Mouse (Mus musculus): ENCODE data around the gene Fars2. TPM values are rescaled to one million over a fixed set of nuclear protein-coding genes. Genes with fewer than 3 reads are reported as not detected.

The Fars2 gene
- polyA plus RNA-seq, 1 experiment from 2014 or later = 33.5 TPM

GRCm38 (mm10) chr13:36527761-36528160, 410.5 kb downstream of the Fars2 start:
- Histone ChIP-seq H3K27ac (no peak overlapping the region), H3K9ac (no peak overlapping the region), H3K4me3 (no peak overlapping the region), H3K27me3 (no peaks in the 10 kb centered on the region), H3K4me2 (no peak overlapping the region), H3K9me3 (no peaks in the 10 kb centered on the region), H3K36me3 (no peaks in the 10 kb centered on the region), H3K4me1 (replicated peaks) (peaks cover 14% of the 10 kb centered on the region; the same call in 1 of the 2 replicates)
- ATAC-seq (ENCODE audit: low FRiP score) = no peak
- 97% methylated on average over 4 of the region's 4 CpGs for WGBS

- Histone ChIP-seq H3K4me2 (no peak overlapping the region), H3K9me3 (no peaks in the 10 kb centered on the region), H3K4me3 (no peak overlapping the region), H3K27me3 (no peaks in the 10 kb centered on the region), H3K36me3 (no peaks in the 10 kb centered on the region), H3K4me1 (replicated peaks) (peaks cover 14% of the 10 kb centered on the region; the same call in 1 of the 2 replicates), H3K27ac (no peak overlapping the region), H3K9ac (no peak overlapping the region)
- ATAC-seq (ENCODE audit: low FRiP score) = no peak
- WGBS = 59% methylated on average over 8 of the region's 8 CpGs
Observed at GRCm38 (mm10) chr13:36528223-36528895, 411.1 kb downstream of the Fars2 start.

DNA sequence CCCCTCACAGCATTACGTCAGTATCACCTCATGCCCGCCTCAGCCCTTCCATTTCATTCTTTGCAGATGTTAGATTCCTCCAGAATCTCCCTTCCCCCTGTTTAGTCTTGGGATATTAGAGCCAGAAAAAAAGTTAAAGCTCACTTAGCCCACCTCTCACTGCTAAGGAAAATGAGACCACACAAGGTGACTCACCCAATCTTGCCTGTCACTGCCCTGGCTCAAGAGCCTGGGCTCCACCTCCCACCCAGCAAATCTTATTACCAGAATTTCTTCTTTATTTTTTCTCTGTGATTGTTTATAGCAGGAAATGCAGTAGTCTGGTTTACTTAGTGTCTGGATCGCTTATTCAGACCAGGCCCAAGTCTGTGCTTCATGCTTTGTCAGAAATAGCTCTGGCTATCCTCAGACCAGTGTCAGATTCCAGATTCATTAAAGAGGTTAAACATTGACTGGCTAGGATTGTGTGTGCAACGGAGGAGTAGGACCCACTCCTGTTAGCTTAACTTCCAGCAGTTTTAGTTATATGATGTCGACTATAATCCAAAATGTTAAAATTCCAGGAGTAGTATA, 412.3 kb downstream of the Fars2 start:
- Histone ChIP-seq H3K9me3 (no peaks in the 10 kb centered on the region), H3K4me3 (no peak overlapping the region), H3K9ac (no peak overlapping the region), H3K36me3 (no peaks in the 10 kb centered on the region), H3K4me1 (replicated peaks) (peaks cover 17% of the 10 kb centered on the region), H3K4me2 (no peak overlapping the region), H3K27me3 (no peaks in the 10 kb centered on the region), H3K27ac (no peak overlapping the region)
- WGBS = 78% methylated on average over 5 of the region's 5 CpGs
- ATAC-seq (ENCODE audit: low FRiP score) = no peak

DNA sequence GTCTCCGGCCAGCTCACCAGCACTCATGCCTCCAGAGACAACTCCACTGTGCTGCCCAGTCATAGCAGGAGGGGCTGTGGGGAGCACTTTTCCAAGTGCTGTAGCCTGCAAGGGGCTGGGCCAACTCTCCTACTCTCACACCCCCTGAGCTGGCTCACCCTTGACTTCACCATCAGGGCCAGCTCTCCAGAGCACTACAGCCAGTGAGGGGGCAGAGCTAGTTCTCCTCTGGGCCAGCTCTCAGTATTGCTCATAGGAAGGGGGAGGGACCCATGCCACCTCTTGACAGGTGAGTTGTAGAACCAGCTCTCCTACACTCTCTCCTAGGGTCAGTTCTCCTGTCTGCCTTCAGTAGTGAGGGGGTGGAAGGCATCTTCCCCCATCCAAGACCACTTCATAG, 413.6 kb downstream of the Fars2 start:
- no peak overlapping the region for H3K9ac ChIP-seq
- ATAC-seq (ENCODE audit: low FRiP score) = no peak; the same call in 1 of the 2 replicates
- no peaks in the 10 kb centered on the region for H3K9me3 ChIP-seq
- no peak overlapping the region for H3K4me2 ChIP-seq
- H3K36me3 ChIP-seq = no peaks in the 10 kb centered on the region
- no peaks in the 10 kb centered on the region for H3K27me3 ChIP-seq
- no peak overlapping the region for H3K4me3 ChIP-seq
- H3K4me1 ChIP-seq (replicated peaks) = peaks cover 21% of the 10 kb centered on the region
- no peak overlapping the region for H3K27ac ChIP-seq
- WGBS = 100% methylated on average over 1 of the region's 1 CpGs

GRCm38 (mm10) chr13:36531893-36532292, 414.7 kb downstream of the Fars2 start:
- H3K27ac ChIP-seq = no peak overlapping the region
- H3K9ac ChIP-seq = no peak overlapping the region
- H3K4me2 ChIP-seq = no peak overlapping the region
- H3K36me3 ChIP-seq = no peaks in the 10 kb centered on the region
- ATAC-seq (ENCODE audit: low FRiP score) = no peak
- 71% methylated on average over 3 of the region's 3 CpGs for WGBS
- H3K27me3 ChIP-seq = no peaks in the 10 kb centered on the region
- peaks cover 24% of the 10 kb centered on the region for H3K4me1 ChIP-seq (replicated peaks)
- H3K9me3 ChIP-seq = no peaks in the 10 kb centered on the region
- no peak overlapping the region for H3K4me3 ChIP-seq

GRCm38 (mm10) chr13:36533071-36533470, 415.9 kb downstream of the Fars2 start:
- Histone ChIP-seq H3K9me3 (no peaks in the 10 kb centered on the region), H3K4me2 (no peak overlapping the region), H3K27me3 (no peaks in the 10 kb centered on the region), H3K27ac (no peak overlapping the region), H3K4me1 (replicated peaks) (peaks cover 31% of the 10 kb centered on the region), H3K4me3 (no peak overlapping the region), H3K9ac (no peak overlapping the region), H3K36me3 (no peaks in the 10 kb centered on the region)
- WGBS = 96% methylated on average over 5 of the region's 5 CpGs
- ATAC-seq (ENCODE audit: low FRiP score) = no peak

- Histone ChIP-seq H3K9ac (no peak overlapping the region), H3K27ac (0 out of 2 replicates have a peak overlapping the region, but pooled peaks have one; percentile 12), H3K4me1 (replicated peaks) (peaks cover 32% of the 10 kb centered on the region), H3K9me3 (no peaks in the 10 kb centered on the region), H3K4me2 (no peak overlapping the region), H3K27me3 (no peaks in the 10 kb centered on the region), H3K36me3 (no peaks in the 10 kb centered on the region), H3K4me3 (no peak overlapping the region)
- WGBS = 69% methylated on average over 7 of the region's 7 CpGs
- no peak for ATAC-seq (ENCODE audit: low FRiP score)
Observed at GRCm38 (mm10) chr13:36533518-36533917, 416.3 kb downstream of the Fars2 start.

- H3K9me3 ChIP-seq = no peaks in the 10 kb centered on the region
- H3K36me3 ChIP-seq = no peaks in the 10 kb centered on the region
- no peak overlapping the region for H3K27ac ChIP-seq
- H3K4me1 ChIP-seq (replicated peaks) = peaks cover 35% of the 10 kb centered on the region
- H3K9ac ChIP-seq = no peak overlapping the region
- no peaks in the 10 kb centered on the region for H3K27me3 ChIP-seq
- WGBS = 85% methylated on average over 8 of the region's 8 CpGs
- H3K4me3 ChIP-seq = no peak overlapping the region
- no peak overlapping the region for H3K4me2 ChIP-seq
- ATAC-seq (ENCODE audit: low FRiP score) = no peak
Observed at GRCm38 (mm10) chr13:36533966-36534540, 416.8 kb downstream of the Fars2 start.

GRCm38 (mm10) chr13:36537580-36537979, 420.4 kb downstream of the Fars2 start:
- Histone ChIP-seq H3K4me1 (replicated peaks) (peaks cover 51% of the 10 kb centered on the region), H3K9ac (no peak overlapping the region), H3K4me3 (no peak overlapping the region), H3K27ac (peak overlapping the region; percentile 78; the same call in 1 of the 2 replicates), H3K4me2 (no peak overlapping the region), H3K36me3 (no peaks in the 10 kb centered on the region), H3K9me3 (no peaks in the 10 kb centered on the region), H3K27me3 (no peaks in the 10 kb centered on the region)
- peak; percentile 22; the same call in 1 of the 2 replicates for ATAC-seq (ENCODE audit: low FRiP score)
- WGBS = 58% methylated on average over 3 of the region's 3 CpGs

- Histone ChIP-seq H3K4me3 (no peak overlapping the region), H3K9me3 (no peaks in the 10 kb centered on the region), H3K36me3 (no peaks in the 10 kb centered on the region), H3K27ac (peak overlapping the region; percentile 80), H3K9ac (no peak overlapping the region), H3K4me2 (no peak overlapping the region), H3K27me3 (no peaks in the 10 kb centered on the region), H3K4me1 (replicated peaks) (peaks cover 50% of the 10 kb centered on the region)
- WGBS = 34% methylated on average over 2 of the region's 2 CpGs
- ATAC-seq (ENCODE audit: low FRiP score) = no peak
Observed at GRCm38 (mm10) chr13:36538385-36538784, 421.2 kb downstream of the Fars2 start.

DNA sequence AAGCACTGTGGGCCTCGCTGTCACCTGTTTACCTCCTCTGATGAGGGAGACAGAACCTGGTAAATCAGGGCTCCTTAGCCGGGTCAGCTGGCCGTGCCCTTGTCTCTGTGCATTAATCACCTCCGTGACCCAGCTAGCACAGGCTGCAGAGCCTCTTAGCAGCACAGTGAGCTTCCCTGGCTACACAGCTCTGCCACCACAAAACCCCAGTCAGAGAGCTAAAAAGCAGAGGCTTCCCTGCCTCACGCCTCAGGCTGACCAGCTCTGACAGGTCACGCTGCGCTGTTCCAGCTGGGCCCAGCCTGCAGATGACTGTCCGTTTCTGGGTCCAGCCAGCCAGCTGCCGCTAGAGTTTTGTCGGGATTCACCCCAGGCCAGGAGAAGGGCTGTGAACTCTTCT, 423.0 kb downstream of the Fars2 start:
- Histone ChIP-seq H3K27me3 (no peaks in the 10 kb centered on the region), H3K9me3 (no peaks in the 10 kb centered on the region), H3K4me3 (no peak overlapping the region), H3K4me2 (no peak overlapping the region), H3K4me1 (replicated peaks) (peaks cover 48% of the 10 kb centered on the region), H3K27ac (peak overlapping the region; percentile 8; the same call in 1 of the 2 replicates), H3K36me3 (no peaks in the 10 kb centered on the region), H3K9ac (no peak overlapping the region)
- ATAC-seq (ENCODE audit: low FRiP score) = no peak
- 47% methylated on average over 10 of the region's 10 CpGs for WGBS

DNA sequence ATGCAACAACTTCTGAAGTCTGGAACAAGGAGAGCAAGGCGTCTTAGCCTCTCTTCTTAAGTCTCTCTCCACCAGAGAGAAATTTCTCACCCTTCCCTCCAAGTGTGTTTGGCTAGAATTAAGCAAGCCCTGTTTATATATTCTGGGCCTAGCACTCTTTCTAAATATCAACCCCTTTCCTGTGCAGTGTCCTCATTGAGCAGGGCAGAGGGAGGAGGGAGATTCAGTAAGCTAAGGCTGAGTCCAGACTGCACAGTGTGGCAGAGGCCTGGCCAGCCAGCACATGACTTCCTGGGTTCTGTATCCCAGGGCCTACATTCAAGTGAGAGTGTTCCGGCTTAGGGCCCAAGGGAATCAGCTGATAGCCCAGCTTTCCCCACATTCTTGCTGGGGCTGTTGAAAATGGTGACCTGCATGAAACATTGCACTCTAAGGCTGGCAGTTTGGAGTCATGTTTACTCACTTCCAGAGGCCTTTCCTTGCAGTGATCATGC, 424.1 kb downstream of the Fars2 start:
- H3K4me3 ChIP-seq = no peak overlapping the region
- no peak overlapping the region for H3K4me2 ChIP-seq
- no peak overlapping the region for H3K27ac ChIP-seq
- no peaks in the 10 kb centered on the region for H3K36me3 ChIP-seq
- 75% methylated on average over 2 of the region's 2 CpGs for WGBS
- peaks cover 39% of the 10 kb centered on the region for H3K4me1 ChIP-seq (replicated peaks)
- H3K9me3 ChIP-seq = no peaks in the 10 kb centered on the region
- H3K9ac ChIP-seq = no peak overlapping the region
- ATAC-seq (ENCODE audit: low FRiP score) = no peak
- H3K27me3 ChIP-seq = no peaks in the 10 kb centered on the region

All from hindbrain, embryonic 13.5 days (tissue).